In the genomic region with DNA sequence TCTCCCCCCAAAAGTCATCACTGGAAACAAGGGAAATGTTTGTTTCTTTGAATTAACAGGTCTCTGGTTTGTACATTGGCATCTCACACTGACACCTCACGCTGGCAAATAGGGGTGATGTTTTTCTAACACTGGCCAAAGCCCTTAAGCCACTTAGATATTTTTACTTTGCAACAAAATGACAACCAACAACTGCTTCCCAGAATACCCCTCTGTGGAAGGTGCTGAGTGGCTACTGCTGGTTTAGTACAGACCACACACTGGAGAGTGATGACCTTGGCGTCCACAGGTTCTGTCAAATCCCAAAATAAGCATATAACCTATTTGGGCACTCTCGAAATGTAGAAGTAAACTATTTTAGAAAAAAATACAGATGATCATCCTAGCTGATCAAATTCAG, we compare ENCODE assay signal across 11 mouse cellular contexts.
DNase-seq lines count a peak whose midpoint lies in the region; ATAC-seq and TF ChIP-seq lines count a peak whose summit lies in the region.
"Had no signal": no experiment of that assay in that cellular context is flagged by ENCODE, and none has a peak within 500 bp of the region (broad histone marks: within the 10 kb centered on the region; RNA-seq: fewer than 3 reads in every experiment).

No protein-coding gene starts in this region.

- no peak for TF ChIP-seq EP300 in heart, adult 2 months (IDR thresholded peaks at IDR 0.05; ENCODE audit: insufficient read depth, low read depth, low read length)

- no peaks in the 10 kb centered on the region for H3K27me3 ChIP-seq in heart, embryonic 10.5 days (ENCODE audit: insufficient read depth, poor library complexity, severe bottlenecking)
- no peaks in the 10 kb centered on the region for H3K27me3 ChIP-seq in heart, adult 2 months (ENCODE audit: control insufficient read depth, insufficient read depth, low read length)
- no peaks in the 10 kb centered on the region for H3K27me3 ChIP-seq in heart, embryonic 15.5 days
- no peaks in the 10 kb centered on the region for H3K27me3 ChIP-seq in hindbrain, embryonic 15.5 days
- no peaks in the 10 kb centered on the region for H3K27me3 ChIP-seq in midbrain, postnatal 0 days (ENCODE audit: insufficient read depth, low read length)
- H3K27me3 ChIP-seq: liver, embryonic 13.5 days had no signal

- intact Hi-C loops in heart, adult 2 months (cut with DNase I) = no loop called here

- no peaks in the 10 kb centered on the region for H3K79me2 ChIP-seq in heart, adult 2 months (replicated peaks; ENCODE audit: control insufficient read depth, insufficient read depth, low read length)

- peaks cover 73% of the 10 kb centered on the region for H3K4me1 ChIP-seq in heart, embryonic 10.5 days
- H3K4me1 ChIP-seq in heart, adult 2 months (ENCODE audit: control insufficient read depth, insufficient read depth, low read length) = peaks cover 10% of the 10 kb centered on the region
- H3K4me1 ChIP-seq in heart, embryonic 15.5 days (replicated peaks) = peaks cover 65% of the 10 kb centered on the region
- peaks cover 51% of the 10 kb centered on the region for H3K4me1 ChIP-seq in hindbrain, embryonic 15.5 days (replicated peaks)
- no peaks in the 10 kb centered on the region; the same call in 1 of the 2 replicates for H3K4me1 ChIP-seq in midbrain, postnatal 0 days (ENCODE audit: insufficient read depth, low read length)

- no peaks in the 10 kb centered on the region for H3K36me3 ChIP-seq in heart, embryonic 10.5 days
- H3K36me3 ChIP-seq in heart, adult 2 months (ENCODE audit: control insufficient read depth, insufficient read depth, low read length) = peaks cover 7% of the 10 kb centered on the region
- no peaks in the 10 kb centered on the region for H3K36me3 ChIP-seq in heart, embryonic 15.5 days
- H3K36me3 ChIP-seq in hindbrain, embryonic 15.5 days = no peaks in the 10 kb centered on the region
- no peaks in the 10 kb centered on the region for H3K36me3 ChIP-seq in midbrain, postnatal 0 days (ENCODE audit: insufficient read depth, low read length)
- H3K36me3 ChIP-seq: G1E; limb, embryonic 10.5 days; liver, embryonic 13.5 days had no signal

- no peak overlapping the region for H3K4me3 ChIP-seq in heart, embryonic 10.5 days
- no peak overlapping the region for H3K4me3 ChIP-seq in heart, adult 2 months
- no peak overlapping the region for H3K4me3 ChIP-seq in heart, embryonic 15.5 days
- peak overlapping the region; percentile 42; the same call in 1 of the 2 replicates for H3K4me3 ChIP-seq in hindbrain, embryonic 15.5 days
- peak overlapping the region; percentile 41 for H3K4me3 ChIP-seq in midbrain, postnatal 0 days (ENCODE audit: low read depth, low read length)
- H3K4me3 ChIP-seq: limb, embryonic 10.5 days; liver, embryonic 13.5 days had no signal

- TF ChIP-seq POLR2A in heart, adult 2 months (IDR thresholded peaks at IDR 0.05; ENCODE audit: insufficient read depth, low read depth, low read length) = no peak

- 47% methylated on average over 3 of the region's 3 CpGs for WGBS in heart, embryonic 10.5 days
- 62% methylated on average over 3 of the region's 3 CpGs for WGBS in heart, adult 2 months
- WGBS in heart, embryonic 15.5 days = 43% methylated on average over 3 of the region's 3 CpGs
- WGBS in hindbrain, embryonic 15.5 days = 76% methylated on average over 3 of the region's 3 CpGs
- 64% methylated on average over 3 of the region's 3 CpGs for WGBS in midbrain, postnatal 0 days

- H3K27ac ChIP-seq in heart, embryonic 10.5 days = peak overlapping the region; percentile 52; the same call in 1 of the 2 replicates
- H3K27ac ChIP-seq in heart, adult 2 months = no peak overlapping the region; the same call in 1 of the 2 replicates
- H3K27ac ChIP-seq in heart, embryonic 15.5 days = peak overlapping the region; percentile 38
- peak overlapping the region; percentile 91 for H3K27ac ChIP-seq in hindbrain, embryonic 15.5 days (replicated peaks)
- peak overlapping the region; percentile 92 for H3K27ac ChIP-seq in midbrain, postnatal 0 days (ENCODE audit: low read depth, low read length)
- H3K27ac ChIP-seq: liver, embryonic 13.5 days had no signal

- peak overlapping the region; percentile 70 for H3K4me2 ChIP-seq in heart, embryonic 15.5 days
- H3K4me2 ChIP-seq in hindbrain, embryonic 15.5 days = peak overlapping the region; percentile 61
- H3K4me2 ChIP-seq in midbrain, postnatal 0 days (ENCODE audit: low read depth, low read length, poor library complexity, severe bottlenecking) = peak overlapping the region; percentile 68

- H3K9me3 ChIP-seq in heart, embryonic 10.5 days = no peaks in the 10 kb centered on the region
- no peaks in the 10 kb centered on the region for H3K9me3 ChIP-seq in heart, embryonic 15.5 days (replicated peaks)
- no peaks in the 10 kb centered on the region for H3K9me3 ChIP-seq in hindbrain, embryonic 15.5 days
- H3K9me3 ChIP-seq in midbrain, postnatal 0 days (ENCODE audit: low read length) = no peaks in the 10 kb centered on the region
- H3K9me3 ChIP-seq: G1E; limb, embryonic 10.5 days; liver, embryonic 13.5 days had no signal

- no peak overlapping the region for H3K9ac ChIP-seq in heart, adult 2 months (ENCODE audit: low read depth, low read length)
- H3K9ac ChIP-seq in heart, embryonic 15.5 days = no peak overlapping the region
- peak overlapping the region; percentile 49; the same call in 1 of the 2 replicates for H3K9ac ChIP-seq in hindbrain, embryonic 15.5 days
- H3K9ac ChIP-seq in midbrain, postnatal 0 days (replicated peaks; ENCODE audit: low read length, poor library complexity, severe bottlenecking) = peak overlapping the region; percentile 63
- H3K9ac ChIP-seq: liver, embryonic 13.5 days had no signal

- no peak for ATAC-seq in heart, embryonic 15.5 days (replicated peaks; ENCODE audit: insufficient number of reproducible peaks, insufficient read depth, low FRiP score, low read depth)
- no peak for ATAC-seq in hindbrain, embryonic 15.5 days (ENCODE audit: low FRiP score, low read depth)
- no peak for ATAC-seq in midbrain, postnatal 0 days (ENCODE audit: low FRiP score)
- ATAC-seq in megakaryocyte-erythroid progenitor cell, adult 5-6 weeks (replicated peaks; ENCODE audit: low FRiP score, low TSS enrichment, poor library complexity, severe bottlenecking) = no peak

- no peak for DNase-seq in heart, embryonic 10.5 days (ENCODE audit: low spot score)
- DNase-seq in heart, adult 2 months = no peak
- no peak for DNase-seq in midbrain, postnatal 0 days (ENCODE audit: low spot score)
- no peak for DNase-seq in layer of hippocampus, adult 11-12 months (ENCODE audit: low spot score)
- DNase-seq: adrenal gland, adult 2 months; liver, embryonic 13.5 days had no signal

- TF ChIP-seq CTCF in heart, adult 2 months (IDR thresholded peaks at IDR 0.05) = no peak
- TF ChIP-seq CTCF in midbrain, postnatal 0 days (IDR thresholded peaks at IDR 0.05) = no peak

Comparison
In these comparisons a context has a peak if more than half of its experiments do, and no peak if none do; other contexts are left out.
1. H3K4me3 ChIP-seq: peak in hindbrain, embryonic 15.5 days (single experiment) and midbrain, postnatal 0 days (single experiment); none in heart, embryonic 10.5 days (single experiment), heart, adult 2 months (single experiment) and heart, embryonic 15.5 days (single experiment).
2. H3K9ac ChIP-seq: peak in hindbrain, embryonic 15.5 days (single experiment) and midbrain, postnatal 0 days (single experiment); none in heart, adult 2 months (single experiment) and heart, embryonic 15.5 days (single experiment).
3. Peak in every context shown above with its lines, with median percentiles within 50 percentile points of each other: H3K4me2 ChIP-seq.